Mouse (Mus musculus) CH12.LX (cell line): ENCODE results near the gene Sval2. TPM values are rescaled to one million over a fixed set of nuclear protein-coding genes. Genes with fewer than 3 reads are reported as not detected.

Source experiments
- DNase-seq: peaks from one replicate; pipeline ENCODE4 v3.0.0-alpha.2; 2013; ENCODE audit errors: extremely low read depth
- H3K27ac ChIP-seq: 2 replicates; pipeline ENCODE4 v1.5.1; 2012; ENCODE audit warnings: low read depth, mild to moderate bottlenecking, control low read depth, moderate library complexity; ENCODE audit not compliant: insufficient read depth
- H3K27me3 ChIP-seq: replicated peaks from 2 replicates; pipeline ENCODE3; 2012; ENCODE audit warnings: inconsistent platforms
- H3K36me3 ChIP-seq, 2 experiments: replicated peaks in 1 of 2; 2 replicates each; pipeline versions ENCODE3 to v1.6.1; 2012; ENCODE audit warnings: inconsistent platforms in 1 of 2, low read length in 1 of 2, mild to moderate bottlenecking in 1 of 2, mixed read lengths in 1 of 2, moderate library complexity in 1 of 2; ENCODE audit not compliant: control insufficient read depth in 1 of 2, insufficient read depth in 1 of 2
- H3K4me1 ChIP-seq, 2 experiments: 2 replicates each; pipeline ENCODE4 v1.6.1; 2012; ENCODE audit warnings: inconsistent platforms in 1 of 2, moderate library complexity in 1 of 2; ENCODE audit not compliant: insufficient read depth in 2 of 2, control insufficient read depth in 1 of 2
- H3K4me2 ChIP-seq: 2 replicates; pipeline ENCODE4 v1.6.1; 2012; ENCODE audit warnings: low read depth, mild to moderate bottlenecking, control low read depth; ENCODE audit not compliant: poor library complexity, insufficient read depth, severe bottlenecking
- H3K4me3 ChIP-seq, 3 experiments: fragments of 150-350 bp in 1 of 3; sonication (generic) in 1 of 3; replicated peaks in 1 of 3; 2 replicates each; pipeline versions ENCODE3 to v1.5.1; 2011 to 2012; ENCODE audit warnings: low read depth in 2 of 3, low read length in 2 of 3, mild to moderate bottlenecking in 2 of 3, moderate library complexity in 2 of 3, control low read depth in 1 of 3, improper control_type of control experiment in 1 of 3, inconsistent platforms in 1 of 3, mixed read lengths in 1 of 3; ENCODE audit not compliant: poor library complexity in 1 of 3
- H3K79me2 ChIP-seq: replicated peaks from 2 replicates; pipeline ENCODE4 v1.6.1; 2012; ENCODE audit warnings: mild to moderate bottlenecking, moderate library complexity; ENCODE audit not compliant: control insufficient read depth, poor library complexity, insufficient read depth, severe bottlenecking; ENCODE audit errors: extremely low read depth
- H3K9ac ChIP-seq: 2 replicates; pipeline ENCODE4 v1.6.1; 2012; ENCODE audit warnings: low read depth, mild to moderate bottlenecking, control low read depth, moderate library complexity; ENCODE audit not compliant: insufficient read depth
- H3K9me3 ChIP-seq: replicated peaks from 2 replicates; pipeline ENCODE3; 2012; ENCODE audit warnings: low read length, inconsistent platforms, mixed read lengths
- CHD1 ChIP-seq: IDR thresholded peaks from 2 replicates; pipeline ENCODE4 v1.6.1; 2012; ENCODE audit warnings: low read depth, low read length, improper control_type of control experiment, inconsistent platforms
- CHD2 ChIP-seq: IDR thresholded peaks from 2 replicates; pipeline ENCODE4 v1.6.1; 2011; ENCODE audit warnings: low read length, improper control_type of control experiment
- E2F4 ChIP-seq: IDR thresholded peaks from 2 replicates; pipeline ENCODE4 v1.6.1; 2011; ENCODE audit warnings: low read depth, low read length, improper control_type of control experiment; ENCODE audit not compliant: insufficient replicate concordance
- ELF1 ChIP-seq: IDR thresholded peaks from 2 replicates; pipeline ENCODE4 v1.6.1; 2014; ENCODE audit warnings: low read depth, mild to moderate bottlenecking, inconsistent platforms, low read length, improper control_type of control experiment
- HCFC1 ChIP-seq: IDR thresholded peaks from 2 replicates; pipeline ENCODE4 v1.6.1; 2012; ENCODE audit warnings: low read depth, mild to moderate bottlenecking, inconsistent platforms, low read length, improper control_type of control experiment
- IRF4 ChIP-seq: IDR thresholded peaks from 2 replicates; pipeline ENCODE4 v1.6.1; 2014; ENCODE audit warnings: low read depth, mild to moderate bottlenecking, inconsistent platforms, low read length, improper control_type of control experiment
- JUN ChIP-seq: IDR thresholded peaks from 2 replicates; pipeline ENCODE4 v1.6.1; 2011; ENCODE audit warnings: low read depth, mild to moderate bottlenecking, low read length, improper control_type of control experiment, moderate library complexity; ENCODE audit not compliant: insufficient read depth
- MEF2A ChIP-seq: IDR thresholded peaks from 2 replicates; pipeline ENCODE4 v1.6.1; 2014; ENCODE audit warnings: low read depth, mild to moderate bottlenecking, inconsistent platforms, low read length, improper control_type of control experiment, borderline replicate concordance
- NELFE ChIP-seq: IDR thresholded peaks from 2 replicates; pipeline ENCODE4 v1.6.1; 2011; ENCODE audit warnings: low read depth, low read length, improper control_type of control experiment
- POLR2A ChIP-seq: IDR thresholded peaks from 2 replicates; pipeline ENCODE4 v1.6.1; 2011; ENCODE audit warnings: low read depth, mild to moderate bottlenecking, improper control_type of control experiment, low read length
- POLR2AphosphoS2 ChIP-seq: IDR thresholded peaks from 2 replicates; pipeline ENCODE4 v1.6.1; 2011; ENCODE audit warnings: low read depth, low read length, improper control_type of control experiment
- RAD21 ChIP-seq: IDR thresholded peaks from 2 replicates; pipeline ENCODE4 v1.6.1; 2011; ENCODE audit warnings: low read depth, mild to moderate bottlenecking, low read length, improper control_type of control experiment, moderate library complexity
- RCOR1 ChIP-seq: conservative IDR thresholded peaks from 2 replicates; pipeline ENCODE4 v1.6.1; 2012; ENCODE audit warnings: low read depth, mild to moderate bottlenecking, inconsistent platforms, low read length, improper control_type of control experiment
- SIN3A ChIP-seq: IDR thresholded peaks from 2 replicates; pipeline ENCODE4 v1.6.1; 2012; ENCODE audit warnings: low read length, improper control_type of control experiment, inconsistent platforms
- UBTF ChIP-seq: IDR thresholded peaks from 2 replicates; pipeline ENCODE4 v1.6.1; 2012; ENCODE audit warnings: low read depth, mild to moderate bottlenecking, inconsistent platforms, low read length, improper control_type of control experiment, moderate library complexity
- USF1 ChIP-seq: IDR thresholded peaks from 2 replicates; pipeline ENCODE4 v1.6.1; 2014; ENCODE audit warnings: low read depth, mild to moderate bottlenecking, inconsistent platforms, low read length, improper control_type of control experiment
- dilution Hi-C: fragments of 300-500 bp; cut with MboI; formaldehyde crosslinking; loops from 2 replicates; pipeline ENCODE4 v1.14.3; 2020; ENCODE audit warnings: low sequenced_read_pairs; ENCODE audit not compliant: extremely low pct_unique_long_range_greater_than_20kb, extremely low pct_ligation_motif_present
- in situ Hi-C: fragments of 300-500 bp; cut with MboI; formaldehyde crosslinking; loops from 3 replicates; pipeline ENCODE4 v1.14.3; 2019; ENCODE audit warnings: low sequenced_read_pairs, low pct_ligation_motif_present, low pct_unique_long_range_greater_than_20kb, mixed read lengths
- polyA plus RNA-seq: library from polyadenylated mRNA; unstranded; fragments of >175 nt; gene quantifications from 2 replicates; pipeline ENCODE4 v1.2.1, GENCODE M21; 2012; ENCODE audit warnings: low read depth; ENCODE audit not compliant: insufficient read length
- total RNA-seq, 2 experiments: library from RNA; depleted of rRNA; stranded (reverse); fragments of 300-350 nt in 1 of 2; fragments of >200 nt in 1 of 2; gene quantifications; 2 replicates each; pipeline ENCODE4 v1.2.3; 2012 to 2014

Sval2 gene
- total RNA-seq (2012; rRNA removed) (not detected in 2 replicates), total RNA-seq (2014; rRNA removed) (not detected in 2 replicates), polyA plus RNA-seq (not detected in 2 replicates)

- no peaks in the 10 kb centered on the region for H3K79me2 ChIP-seq
- no peak for DNase-seq
- H3K4me2 ChIP-seq, result no peak within 1 kb of the TSS
- H3K27me3 ChIP-seq, result no peaks in the 10 kb centered on the region
- dilution Hi-C loops, result no loop called here
- no peak within 1 kb of the TSS for H3K27ac ChIP-seq
- TF ChIP-seq NELFE (no peak), RAD21 (no peak), JUN (no peak), CHD1 (no peak)
- TF ChIP-seq, all 38 proteins: peak for 0
- H3K4me1 ChIP-seq, result no peaks in the 10 kb centered on the region
- no peaks in the 10 kb centered on the region for H3K9me3 ChIP-seq
- in situ Hi-C loops, result no loop called here
- H3K36me3 ChIP-seq, result no peaks in the 10 kb centered on the region
- H3K9ac ChIP-seq, result no peak within 1 kb of the TSS
- H3K4me3 ChIP-seq, result no peak within 1 kb of the TSS
Observed at GRCm38 (mm10) chr6:41852689-41853088, at the start of gene Sval2. Gene Sval2 (plus strand): TSS chr6:41852989.

- H3K4me3 ChIP-seq, result no peak overlapping the region
- H3K9me3 ChIP-seq, result no peaks in the 10 kb centered on the region
- no peaks in the 10 kb centered on the region for H3K36me3 ChIP-seq
- H3K4me2 ChIP-seq, result no peak overlapping the region
- dilution Hi-C loops (no loop called here), in situ Hi-C loops (no loop called here)
- TF ChIP-seq UBTF, result no peak
- TF ChIP-seq MEF2A, result no peak
- no peak for TF ChIP-seq E2F4
- TF ChIP-seq RCOR1, result no peak
- no peak for TF ChIP-seq CHD2
- TF ChIP-seq POLR2A, result no peak
- no peak for TF ChIP-seq SIN3A
- no peak for TF ChIP-seq USF1
- no peak for TF ChIP-seq JUN
- TF ChIP-seq RAD21, result no peak
- TF ChIP-seq IRF4, result no peak
- no peak for TF ChIP-seq HCFC1
- no peak overlapping the region for H3K9ac ChIP-seq
- no peak for DNase-seq
- no peaks in the 10 kb centered on the region for H3K4me1 ChIP-seq
- H3K27ac ChIP-seq, result no peak overlapping the region
- H3K27me3 ChIP-seq, result no peaks in the 10 kb centered on the region
- no peaks in the 10 kb centered on the region for H3K79me2 ChIP-seq
Observed at GRCm38 (mm10) chr6:41824086-41824485, 28.7 kb upstream of the Sval2 start.

- H3K36me3 ChIP-seq, result no peaks in the 10 kb centered on the region
- in situ Hi-C loops (no loop called here), dilution Hi-C loops (no loop called here)
- no peak for TF ChIP-seq SIN3A
- no peak for TF ChIP-seq HCFC1
- TF ChIP-seq E2F4, result no peak
- TF ChIP-seq ELF1, result no peak
- no peak for TF ChIP-seq POLR2AphosphoS2
- no peak for DNase-seq
- H3K4me3 ChIP-seq, result no peak overlapping the region
- no peaks in the 10 kb centered on the region for H3K79me2 ChIP-seq
- H3K4me1 ChIP-seq, result no peaks in the 10 kb centered on the region
- H3K27ac ChIP-seq, result no peak overlapping the region
- no peak overlapping the region for H3K4me2 ChIP-seq
- no peaks in the 10 kb centered on the region for H3K9me3 ChIP-seq
- H3K27me3 ChIP-seq, result no peaks in the 10 kb centered on the region
- H3K9ac ChIP-seq, result no peak overlapping the region
Observed at GRCm38 (mm10) chr6:41829516-41829915, 23.3 kb upstream of the Sval2 start.
